Mouse (Mus musculus): ENCODE measurements around the gene Zfp120.

DNA sequence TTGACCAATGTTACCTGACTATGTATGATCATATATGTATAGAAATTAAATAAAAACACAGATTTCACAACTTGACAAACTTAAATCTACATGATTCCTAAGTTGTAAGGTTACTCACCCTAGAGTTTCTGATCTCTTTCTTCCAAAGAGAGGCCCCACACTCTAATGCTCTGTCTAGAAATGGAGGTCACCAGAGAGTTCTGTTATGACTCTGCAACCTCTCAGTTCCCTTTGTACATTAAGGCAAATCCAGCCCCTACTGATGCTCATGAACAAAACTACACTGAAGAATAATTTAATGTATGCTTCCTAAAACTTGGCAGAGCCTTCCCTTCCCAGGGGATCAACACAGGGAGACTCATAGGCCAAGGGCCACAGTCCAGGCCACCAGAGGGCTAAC lies 30.2 kb upstream of the Zfp120 start:
- TF ChIP-seq GATA1 (IDR thresholded peaks at IDR 0.05; ENCODE audit: borderline replicate concordance, low read length) (no peak), FLI1 (IDR thresholded peaks at IDR 0.05; ENCODE audit: low read length) (no peak)

Data from megakaryocyte, embryonic 14.5 days (primary cell).